Mouse (Mus musculus): Measurements from ENCODE around the gene Vipas39. TPM values are rescaled to one million over a fixed set of nuclear protein-coding genes. Genes with fewer than 3 reads are reported as not detected.

Gene Vipas39
- polyA plus RNA-seq, 1 experiment from 2014 or later, result 25.7 TPM

- no peaks in the 10 kb centered on the region for H3K4me1 ChIP-seq (ENCODE audit: insufficient read depth, low read depth, low read length)
- WGBS, result 81% methylated on average over 9 of the region's 9 CpGs
- no peak overlapping the region for H3K27ac ChIP-seq (ENCODE audit: low read length)
- H3K9me3 ChIP-seq (ENCODE audit: low read length), result no peaks in the 10 kb centered on the region
- H3K9ac ChIP-seq (replicated peaks; ENCODE audit: low read depth), result no peak overlapping the region
- no peak for ATAC-seq
- DNase-seq (ENCODE audit: low spot score), result no peak
- no peak overlapping the region for H3K4me3 ChIP-seq (ENCODE audit: low read depth, low read length)
- H3K27me3 ChIP-seq (replicated peaks; ENCODE audit: insufficient read depth, low read length), result no peaks in the 10 kb centered on the region
- TF ChIP-seq CTCF (IDR thresholded peaks at IDR 0.05), result no peak
- no peak for TF ChIP-seq EP300 (IDR thresholded peaks at IDR 0.05)
- H3K36me3 ChIP-seq (ENCODE audit: insufficient read depth, low read length), result peaks cover 42% of the 10 kb centered on the region
- H3K4me2 ChIP-seq (replicated peaks; ENCODE audit: low read depth, low read length), result no peak overlapping the region
Observed at GRCm38 (mm10) chr12:87274853-87275831, 9.1 kb upstream of the Vipas39 start.

- H3K4me1 ChIP-seq (ENCODE audit: insufficient read depth, low read depth, low read length), result no peaks in the 10 kb centered on the region
- H3K4me2 ChIP-seq (replicated peaks; ENCODE audit: low read depth, low read length), result peak overlapping the region; percentile 81
- DNase-seq (ENCODE audit: low spot score) (peak; percentile 54), ATAC-seq (no peak)
- H3K4me3 ChIP-seq (ENCODE audit: low read depth, low read length), result peak overlapping the region; percentile 87; the same call in 1 of the 2 replicates
- H3K27ac ChIP-seq (ENCODE audit: low read length), result no peak overlapping the region
- H3K9ac ChIP-seq (replicated peaks; ENCODE audit: low read depth), result no peak overlapping the region
- no peaks in the 10 kb centered on the region for H3K27me3 ChIP-seq (replicated peaks; ENCODE audit: insufficient read depth, low read length)
- 19% methylated on average over 4 of the region's 4 CpGs for WGBS
- TF ChIP-seq EP300 (IDR thresholded peaks at IDR 0.05) (no peak), CTCF (IDR thresholded peaks at IDR 0.05) (peak; percentile 72)
- no peaks in the 10 kb centered on the region for H3K9me3 ChIP-seq (ENCODE audit: low read length)
- H3K36me3 ChIP-seq (ENCODE audit: insufficient read depth, low read length), result peaks cover 32% of the 10 kb centered on the region; the same call in 1 of the 2 replicates
Observed at GRCm38 (mm10) chr12:87267682-87268081, 1.6 kb upstream of the Vipas39 start.

GRCm38 (mm10) chr12:87266827-87267603, 959 bp upstream of the Vipas39 start:
- H3K27me3 ChIP-seq (replicated peaks; ENCODE audit: insufficient read depth, low read length), result no peaks in the 10 kb centered on the region
- peak overlapping the region; percentile 87 for H3K4me3 ChIP-seq (ENCODE audit: low read depth, low read length)
- DNase-seq (ENCODE audit: low spot score) (peak; percentile 41), ATAC-seq (peak; percentile 32)
- peak overlapping the region; percentile 85 for H3K27ac ChIP-seq (ENCODE audit: low read length)
- peak overlapping the region; percentile 81 for H3K4me2 ChIP-seq (replicated peaks; ENCODE audit: low read depth, low read length)
- WGBS, result under 1% methylated on average over 31 of the region's 31 CpGs
- peak overlapping the region; percentile 80 for H3K9ac ChIP-seq (replicated peaks; ENCODE audit: low read depth)
- H3K36me3 ChIP-seq (ENCODE audit: insufficient read depth, low read length), result peaks cover 25% of the 10 kb centered on the region; the same call in 1 of the 2 replicates
- no peaks in the 10 kb centered on the region for H3K4me1 ChIP-seq (ENCODE audit: insufficient read depth, low read depth, low read length)
- TF ChIP-seq EP300 (IDR thresholded peaks at IDR 0.05) (no peak), CTCF (IDR thresholded peaks at IDR 0.05) (no peak)
- no peaks in the 10 kb centered on the region for H3K9me3 ChIP-seq (ENCODE audit: low read length)

- H3K9ac ChIP-seq (replicated peaks; ENCODE audit: low read depth), result peak overlapping the region; percentile 80
- DNase-seq (ENCODE audit: low spot score), result no peak
- no peak for ATAC-seq
- H3K9me3 ChIP-seq (ENCODE audit: low read length), result no peaks in the 10 kb centered on the region
- H3K4me2 ChIP-seq (replicated peaks; ENCODE audit: low read depth, low read length), result peak overlapping the region; percentile 73
- no peaks in the 10 kb centered on the region for H3K4me1 ChIP-seq (ENCODE audit: insufficient read depth, low read depth, low read length)
- WGBS, result 17% methylated on average over 11 of the region's 11 CpGs
- no peaks in the 10 kb centered on the region for H3K27me3 ChIP-seq (replicated peaks; ENCODE audit: insufficient read depth, low read length)
- H3K27ac ChIP-seq (ENCODE audit: low read length), result no peak overlapping the region
- peaks cover 12% of the 10 kb centered on the region for H3K36me3 ChIP-seq (ENCODE audit: insufficient read depth, low read length)
- TF ChIP-seq CTCF (IDR thresholded peaks at IDR 0.05) (no peak), EP300 (IDR thresholded peaks at IDR 0.05) (no peak)
- peak overlapping the region; percentile 87 for H3K4me3 ChIP-seq (ENCODE audit: low read depth, low read length)
Observed at GRCm38 (mm10) chr12:87265444-87265843, 612 bp downstream of the Vipas39 start.

GRCm38 (mm10) chr12:87260562-87260961, 5.5 kb downstream of the Vipas39 start:
- Histone ChIP-seq H3K4me3 (ENCODE audit: low read depth, low read length) (no peak overlapping the region), H3K9me3 (ENCODE audit: low read length) (no peaks in the 10 kb centered on the region), H3K4me2 (replicated peaks; ENCODE audit: low read depth, low read length) (no peak overlapping the region), H3K27me3 (replicated peaks; ENCODE audit: insufficient read depth, low read length) (no peaks in the 10 kb centered on the region), H3K9ac (replicated peaks; ENCODE audit: low read depth) (no peak overlapping the region), H3K27ac (ENCODE audit: low read length) (no peak overlapping the region), H3K36me3 (ENCODE audit: insufficient read depth, low read length) (peaks cover 18% of the 10 kb centered on the region; the same call in 1 of the 2 replicates), H3K4me1 (ENCODE audit: insufficient read depth, low read depth, low read length) (no peaks in the 10 kb centered on the region)
- no peak for TF ChIP-seq CTCF (IDR thresholded peaks at IDR 0.05)
- no peak for TF ChIP-seq EP300 (IDR thresholded peaks at IDR 0.05)
- ATAC-seq (no peak), DNase-seq (ENCODE audit: low spot score) (no peak)
- WGBS, result 97% methylated on average over 8 of the region's 8 CpGs

- WGBS, result 95% methylated on average over 5 of the region's 5 CpGs
- TF ChIP-seq EP300 (IDR thresholded peaks at IDR 0.05), result no peak
- TF ChIP-seq CTCF (IDR thresholded peaks at IDR 0.05), result no peak
- Histone ChIP-seq H3K4me1 (ENCODE audit: insufficient read depth, low read depth, low read length) (no peaks in the 10 kb centered on the region), H3K27me3 (replicated peaks; ENCODE audit: insufficient read depth, low read length) (no peaks in the 10 kb centered on the region), H3K9ac (replicated peaks; ENCODE audit: low read depth) (no peak overlapping the region), H3K4me2 (replicated peaks; ENCODE audit: low read depth, low read length) (no peak overlapping the region), H3K36me3 (ENCODE audit: insufficient read depth, low read length) (peaks cover 46% of the 10 kb centered on the region), H3K4me3 (ENCODE audit: low read depth, low read length) (no peak overlapping the region), H3K9me3 (ENCODE audit: low read length) (no peaks in the 10 kb centered on the region), H3K27ac (ENCODE audit: low read length) (no peak overlapping the region)
- ATAC-seq (no peak), DNase-seq (ENCODE audit: low spot score) (no peak)
Observed at GRCm38 (mm10) chr12:87256629-87257028, 9.4 kb downstream of the Vipas39 start.

All from lung, postnatal 0 days (tissue).